In genomic region chr5:38628023-38628422, GRCm38 (mm10) we compare ENCODE assay signal across 16 mouse cellular contexts.
"Had no signal": no experiment of that assay in that cellular context is flagged by ENCODE, and none has a peak within 500 bp of the region (broad histone marks: within the 10 kb centered on the region; RNA-seq: fewer than 3 reads in every experiment).

No protein-coding gene starts in this region.

- H3K9ac ChIP-seq: limb, embryonic 15.5 days; liver, embryonic 12.5 days; midbrain, embryonic 15.5 days; neural tube, embryonic 12.5 days; stomach, embryonic 15.5 days had no signal

- ATAC-seq: liver, embryonic 12.5 days; midbrain, embryonic 15.5 days had no signal

- H3K9me3 ChIP-seq: limb, embryonic 15.5 days; liver, embryonic 12.5 days; midbrain, embryonic 15.5 days; neural tube, embryonic 12.5 days; stomach, embryonic 15.5 days had no signal

- H3K27me3 ChIP-seq: limb, embryonic 15.5 days; liver, embryonic 12.5 days; midbrain, embryonic 15.5 days; neural tube, embryonic 12.5 days; stomach, embryonic 15.5 days had no signal

- H3K4me3 ChIP-seq: layer of hippocampus, adult 2 months; limb, embryonic 15.5 days; liver, embryonic 12.5 days; megakaryocyte, embryonic 14.5 days; midbrain, embryonic 15.5 days; neural tube, embryonic 12.5 days; stomach, embryonic 15.5 days had no signal

- DNase-seq: kidney, adult 18-20 months; kidney, postnatal 10 days; kidney, postnatal 4 days; left cerebral cortex, postnatal 4 days; lung, postnatal 10 days; lung, postnatal 4 days; thymus, adult 2 months; thymus, postnatal 25 days had no signal

- H3K4me2 ChIP-seq: limb, embryonic 15.5 days; liver, embryonic 12.5 days; midbrain, embryonic 11.5 days; midbrain, embryonic 15.5 days; neural tube, embryonic 12.5 days; stomach, embryonic 15.5 days had no signal

- H3K4me1 ChIP-seq: liver, embryonic 12.5 days; megakaryocyte, embryonic 14.5 days; midbrain, embryonic 15.5 days; neural tube, embryonic 12.5 days; stomach, embryonic 15.5 days had no signal

- H3K36me3 ChIP-seq: limb, embryonic 15.5 days; liver, embryonic 12.5 days; midbrain, embryonic 15.5 days; neural tube, embryonic 12.5 days; stomach, embryonic 15.5 days had no signal

- H3K27ac ChIP-seq: layer of hippocampus, adult 2 months; limb, embryonic 15.5 days; liver, embryonic 12.5 days; midbrain, embryonic 15.5 days; neural tube, embryonic 12.5 days; stomach, embryonic 15.5 days had no signal
